Mouse (Mus musculus) G1E (cell line): ENCODE data around the gene Phf10. TPM values are rescaled to one million over a fixed set of nuclear protein-coding genes. Genes with fewer than 3 reads are reported as not detected.
A peak's percentile ranks its signal among the peaks of the same experiment; 100 is the strongest.

Experiments
- ATAC-seq: 2 replicates; pipeline ENCODE4 v1.8.0; 2016; ENCODE audit warnings: mild to moderate bottlenecking; ENCODE audit not compliant: insufficient number of reproducible peaks, poor library complexity, low FRiP score, severe bottlenecking; ENCODE audit errors: extremely low read depth
- DNase-seq: peaks from one replicate; pipeline ENCODE4 v3.0.0; 2012; ENCODE audit warnings: low spot score
- H3K27me3 ChIP-seq: 2 replicates; pipeline ENCODE4 v1.6.1; 2012; ENCODE audit warnings: mild to moderate bottlenecking, low read length, inconsistent platforms; ENCODE audit not compliant: insufficient read depth
- H3K36me3 ChIP-seq: replicated peaks from 2 replicates; pipeline ENCODE3; 2012; ENCODE audit warnings: mild to moderate bottlenecking, inconsistent platforms
- H3K4me1 ChIP-seq: 2 replicates; pipeline ENCODE4 v1.6.1; 2012; ENCODE audit warnings: low read depth, low read length, inconsistent platforms, mixed read lengths; ENCODE audit not compliant: insufficient read depth
- H3K4me3 ChIP-seq: 2 replicates; pipeline ENCODE4 v1.5.1; 2012; ENCODE audit warnings: low read depth, mild to moderate bottlenecking, inconsistent platforms, low read length, moderate library complexity, mixed read lengths
- H3K9me3 ChIP-seq: replicated peaks from 2 replicates; pipeline ENCODE4 v1.6.1; 2012; ENCODE audit warnings: inconsistent platforms
- CTCF ChIP-seq: IDR thresholded peaks from 2 replicates; pipeline ENCODE4 v1.5.1; 2012; ENCODE audit warnings: low read depth, low read length, inconsistent platforms, mixed read lengths
- GATA1 ChIP-seq: IDR thresholded peaks from 2 replicates; pipeline ENCODE4 v1.6.1; 2012; ENCODE audit warnings: borderline replicate concordance, low read length, inconsistent platforms, mixed read lengths
- GATA2 ChIP-seq: IDR thresholded peaks from 2 replicates; pipeline ENCODE4 v1.6.1; 2012; ENCODE audit warnings: low read depth, low read length, inconsistent platforms, borderline replicate concordance
- POLR2AphosphoS5 ChIP-seq: IDR thresholded peaks from 2 replicates; pipeline ENCODE4 v1.6.1; 2012; ENCODE audit warnings: low read depth, low read length, inconsistent platforms; ENCODE audit not compliant: insufficient replicate concordance
- TAL1 ChIP-seq: conservative IDR thresholded peaks from 2 replicates; pipeline ENCODE4 v1.6.1; 2012; ENCODE audit warnings: low read depth, low read length, inconsistent platforms, mixed read lengths
- polyA plus RNA-seq: library from polyadenylated mRNA; stranded (reverse); fragments of >175 nt; gene quantifications from 2 replicates; pipeline ENCODE4 v1.2.3, GENCODE M21; 2012
- total RNA-seq, 2 experiments: library from RNA; stranded (forward) in 1 of 2; stranded (reverse) in 1 of 2; fragments of 200-1000 nt in 1 of 2; fragments of >200 nt in 1 of 2; fragmentation: Nextera tagmentation in 1 of 2; gene quantifications; 2 replicates each; pipeline ENCODE4 v1.2.3; 2014 to 2017

The Phf10 gene
- total and polyA plus RNA-seq, 3 experiments = 124 to 239 (median 125) TPM

GRCm38 (mm10) chr17:14931469-14931868 is 29.6 kb downstream of the Phf10 start:
- no peak for DNase-seq
- Histone ChIP-seq H3K36me3 (no peaks in the 10 kb centered on the region), H3K9me3 (no peaks in the 10 kb centered on the region), H3K4me1 (peaks cover 8% of the 10 kb centered on the region), H3K4me3 (no peak overlapping the region), H3K27me3 (peaks cover 33% of the 10 kb centered on the region)
- ATAC-seq = peak; percentile 54
- TF ChIP-seq CTCF (no peak), GATA2 (no peak), POLR2AphosphoS5 (no peak), GATA1 (no peak), TAL1 (no peak)

GRCm38 (mm10) chr17:14930697-14931096 is 30.4 kb downstream of the Phf10 start:
- Histone ChIP-seq H3K9me3 (no peaks in the 10 kb centered on the region), H3K4me3 (no peak overlapping the region), H3K36me3 (no peaks in the 10 kb centered on the region), H3K4me1 (peaks cover 8% of the 10 kb centered on the region), H3K27me3 (peaks cover 33% of the 10 kb centered on the region)
- TF ChIP-seq GATA1 (no peak), GATA2 (no peak), TAL1 (no peak), CTCF (no peak), POLR2AphosphoS5 (no peak)
- DNase-seq (no peak), ATAC-seq (no peak)

DNA sequence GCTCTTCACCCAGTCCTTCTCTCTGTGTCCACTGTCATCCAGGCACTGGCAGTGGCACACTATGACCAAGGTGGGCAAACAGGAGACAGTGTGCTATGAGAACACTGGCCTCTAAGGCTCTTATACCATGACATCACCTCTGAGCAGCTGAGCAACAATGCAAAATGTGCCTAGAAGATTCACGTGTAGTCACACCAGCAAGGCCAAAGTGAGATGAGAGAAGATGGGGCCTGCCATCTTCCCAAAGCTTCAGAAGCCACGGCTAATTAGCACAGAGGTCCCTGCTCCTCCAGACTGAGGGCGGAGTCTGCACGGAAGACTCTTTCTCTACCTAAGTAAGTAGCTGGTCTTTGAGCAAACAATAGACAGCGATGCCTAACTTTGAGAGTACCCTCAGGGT is 32.4 kb downstream of the Phf10 start:
- no peak for ATAC-seq
- TF ChIP-seq POLR2AphosphoS5 = no peak
- no peak for TF ChIP-seq GATA1
- TF ChIP-seq GATA2 = no peak
- TF ChIP-seq TAL1 = no peak
- no peak for TF ChIP-seq CTCF
- Histone ChIP-seq H3K27me3 (peaks cover 32% of the 10 kb centered on the region), H3K4me3 (no peak overlapping the region), H3K9me3 (no peaks in the 10 kb centered on the region), H3K4me1 (peaks cover 8% of the 10 kb centered on the region), H3K36me3 (no peaks in the 10 kb centered on the region)
- no peak for DNase-seq

- Histone ChIP-seq H3K36me3 (no peaks in the 10 kb centered on the region), H3K27me3 (peaks cover 27% of the 10 kb centered on the region), H3K4me1 (peaks cover 8% of the 10 kb centered on the region), H3K9me3 (no peaks in the 10 kb centered on the region), H3K4me3 (no peak overlapping the region)
- TF ChIP-seq CTCF = no peak
- TF ChIP-seq POLR2AphosphoS5 = no peak
- no peak for TF ChIP-seq GATA1
- TF ChIP-seq TAL1 = no peak
- TF ChIP-seq GATA2 = no peak
- DNase-seq = no peak
- no peak for ATAC-seq
These were observed 33.3 kb downstream of the Phf10 start for GRCm38 (mm10) chr17:14927644-14928218.

DNA sequence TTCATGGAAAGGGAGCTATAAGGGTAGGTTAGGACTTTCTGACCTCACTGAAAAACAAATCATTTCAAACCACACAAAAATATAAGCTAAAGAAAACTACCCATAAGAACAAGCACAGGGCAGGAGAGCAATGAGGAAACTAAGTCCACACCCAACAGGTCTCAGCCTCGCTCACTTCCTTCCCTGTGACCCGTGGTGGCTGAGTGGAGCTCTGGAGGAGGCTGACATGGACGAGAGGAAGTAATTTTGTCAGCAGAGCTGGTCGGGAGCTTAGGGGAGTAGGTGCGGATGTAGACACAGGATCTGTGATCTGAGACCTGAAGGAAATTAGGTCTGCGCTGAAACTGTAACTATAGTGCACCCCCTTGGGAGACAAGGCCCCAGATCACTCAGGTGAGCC is 39.5 kb downstream of the Phf10 start:
- H3K9me3 ChIP-seq = no peaks in the 10 kb centered on the region
- H3K4me3 ChIP-seq = no peak overlapping the region
- TF ChIP-seq GATA2 = no peak
- no peak for TF ChIP-seq CTCF
- TF ChIP-seq POLR2AphosphoS5 = no peak
- no peak for TF ChIP-seq TAL1
- no peak for TF ChIP-seq GATA1
- H3K4me1 ChIP-seq = no peaks in the 10 kb centered on the region
- ATAC-seq (no peak), DNase-seq (no peak)
- peaks cover 42% of the 10 kb centered on the region for H3K27me3 ChIP-seq
- no peaks in the 10 kb centered on the region for H3K36me3 ChIP-seq

- DNase-seq (no peak), ATAC-seq (no peak)
These were observed 43.2 kb downstream of the Phf10 start for GRCm38 (mm10) chr17:14917866-14918265.

GRCm38 (mm10) chr17:14914401-14914800 is 46.7 kb downstream of the Phf10 start:
- TF ChIP-seq POLR2AphosphoS5 (no peak), CTCF (no peak), GATA1 (no peak), GATA2 (no peak), TAL1 (no peak)
- Histone ChIP-seq H3K27me3 (peaks cover 25% of the 10 kb centered on the region), H3K4me3 (no peak overlapping the region), H3K4me1 (no peaks in the 10 kb centered on the region), H3K9me3 (no peaks in the 10 kb centered on the region), H3K36me3 (no peaks in the 10 kb centered on the region)
- DNase-seq = no peak
- no peak for ATAC-seq

More at GRCm38 (mm10) chr17:14917866-14918265, 43.2 kb downstream of the Phf10 start:
- Histone ChIP-seq H3K4me3 (no peak overlapping the region), H3K27me3 (peaks cover 38% of the 10 kb centered on the region), H3K9me3 (no peaks in the 10 kb centered on the region), H3K4me1 (no peaks in the 10 kb centered on the region), H3K36me3 (no peaks in the 10 kb centered on the region)
- TF ChIP-seq GATA2 = no peak
- no peak for TF ChIP-seq CTCF
